Mouse (Mus musculus) intestine, postnatal 0 days (tissue): ENCODE data around the gene Usb1. TPM values are rescaled to one million over a fixed set of nuclear protein-coding genes. Genes with fewer than 3 reads are reported as not detected.

Experiments used
- ATAC-seq: fragments of 200-750 bp; cut with Nextera tagmentation; 2 replicates; pipeline ENCODE4 v1.8.0; 2017; ENCODE audit warnings: mild to moderate bottlenecking, moderate TSS enrichment, moderate library complexity
- H3K27ac ChIP-seq: fragments of 300-500 bp; sonication (generic); 2 replicates; pipeline ENCODE4 v1.5.1; 2014; ENCODE audit warnings: mild to moderate bottlenecking, low read depth, low read length, moderate library complexity
- H3K27me3 ChIP-seq: fragments of 300-500 bp; sonication (generic); replicated peaks from 2 replicates; pipeline ENCODE4 v1.6.1; 2014; ENCODE audit warnings: low read length, mixed read lengths; ENCODE audit not compliant: control insufficient read depth, insufficient read depth
- H3K36me3 ChIP-seq: fragments of 300-500 bp; sonication (generic); 2 replicates; pipeline ENCODE4 v1.6.1; 2014; ENCODE audit warnings: mild to moderate bottlenecking, moderate library complexity; ENCODE audit not compliant: control insufficient read depth, insufficient read depth
- H3K4me1 ChIP-seq: fragments of 300-500 bp; sonication (generic); replicated peaks from 2 replicates; pipeline ENCODE4 v1.6.1; 2014; ENCODE audit warnings: antibody characterized with exemption, low read length, mixed read lengths; ENCODE audit not compliant: control insufficient read depth, insufficient read depth
- H3K4me2 ChIP-seq: fragments of 300-500 bp; sonication (generic); replicated peaks from 2 replicates; pipeline ENCODE4 v1.6.1; 2014; ENCODE audit warnings: low read depth, mild to moderate bottlenecking, moderate library complexity
- H3K4me3 ChIP-seq: fragments of 300-500 bp; sonication (generic); 2 replicates; pipeline ENCODE4 v1.5.1; 2014; ENCODE audit warnings: low read depth, low read length
- H3K9ac ChIP-seq: fragments of 300-500 bp; sonication (generic); 2 replicates; pipeline ENCODE4 v1.6.1; 2014; ENCODE audit warnings: mild to moderate bottlenecking, low read depth, low read length
- H3K9me3 ChIP-seq: fragments of 300-500 bp; sonication (generic); 2 replicates; pipeline ENCODE4 v1.6.1; 2016; ENCODE audit warnings: mixed run types; ENCODE audit not compliant: control insufficient read depth
- CTCF ChIP-seq: sonication (generic); IDR thresholded peaks from 2 replicates; pipeline ENCODE4 v1.5.1; 2016; ENCODE audit warnings: low read depth, mild to moderate bottlenecking, control low read depth, antibody characterized with exemption, moderate library complexity
- WGBS: fragments of 180-500 bp; shearing (Covaris S2); extraction: QIAGEN DNeasy Blood & Tissue Kit; methylation state at CpG from one replicate; pipeline ENCODE4 v1.1.7; 2014; 5-methylcytosine and 5-hydroxymethylcytosine counted together
- polyA plus RNA-seq: library from polyadenylated mRNA; unstranded; fragments of >200 nt; fragmentation: Nextera tagmentation; extraction: Ambion mirVana; gene quantifications from 2 replicates; pipeline ENCODE4 v1.2.1, GENCODE M21; 2015

The Usb1 gene
- polyA plus RNA-seq, 1 experiment from 2014 or later = 22.3 TPM

DNA sequence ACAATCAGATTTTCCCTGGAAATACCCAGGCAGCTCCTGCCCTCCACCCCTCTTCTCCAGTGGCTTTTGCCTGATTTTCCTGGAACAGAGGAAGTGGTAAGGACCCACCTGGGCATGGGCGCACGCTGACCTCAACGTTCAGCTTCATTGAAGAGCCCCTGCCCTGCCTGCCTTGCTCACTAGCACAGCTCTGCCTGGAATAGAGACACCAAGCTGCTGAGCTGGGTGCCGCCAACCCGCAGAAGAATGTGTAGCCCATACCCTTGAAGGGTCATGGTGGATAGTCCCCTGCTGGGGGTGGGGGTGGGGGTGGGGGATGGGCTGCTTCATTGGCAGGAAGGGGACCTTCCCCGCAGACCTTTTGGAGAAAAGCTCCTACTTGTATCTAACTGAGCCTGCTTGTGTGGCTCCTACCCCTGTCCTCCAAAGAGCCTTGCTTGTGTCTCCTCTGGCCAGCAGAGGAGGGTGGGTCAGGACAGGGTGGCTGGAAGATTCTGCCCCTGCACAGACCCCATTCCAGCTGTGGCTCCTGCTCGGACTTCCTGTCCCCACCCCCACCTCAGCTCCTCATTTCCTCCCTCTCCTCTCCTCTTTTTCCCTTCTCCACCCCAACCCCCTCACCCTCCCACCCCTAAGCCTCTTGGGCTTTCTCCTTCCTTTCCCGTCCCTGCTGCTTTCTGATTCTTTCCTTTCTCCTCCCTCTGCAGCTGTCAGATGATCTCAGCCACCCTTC lies 63.3 kb downstream of the Usb1 start:
- H3K27ac ChIP-seq = no peak overlapping the region
- no peaks in the 10 kb centered on the region for H3K9me3 ChIP-seq
- no peaks in the 10 kb centered on the region for H3K36me3 ChIP-seq
- no peak overlapping the region for H3K4me2 ChIP-seq
- no peak overlapping the region for H3K9ac ChIP-seq
- ATAC-seq = no peak
- 40% methylated on average over 8 of the region's 8 CpGs for WGBS
- H3K4me3 ChIP-seq = no peak overlapping the region
- no peak for TF ChIP-seq CTCF
- no peaks in the 10 kb centered on the region for H3K4me1 ChIP-seq
- H3K27me3 ChIP-seq = no peaks in the 10 kb centered on the region

DNA sequence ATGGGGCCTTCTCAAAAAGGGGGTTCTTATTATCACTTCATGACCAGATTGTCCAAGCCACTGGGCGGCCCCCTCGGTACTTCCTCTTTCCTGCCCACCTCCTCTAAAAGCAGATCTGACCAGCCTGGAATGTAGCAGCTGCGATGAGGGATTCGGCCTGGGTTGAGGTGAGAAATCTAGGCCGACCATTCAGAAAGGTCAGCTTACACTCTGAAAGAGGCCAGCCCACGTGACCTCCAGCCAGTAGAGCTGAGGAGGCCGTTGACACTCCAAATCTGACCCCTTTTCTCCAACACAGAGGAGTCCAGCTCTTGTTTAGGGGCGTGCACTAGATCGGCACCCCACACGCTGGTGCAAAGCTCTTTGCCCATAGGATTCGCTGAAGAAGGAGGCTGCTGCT lies 64.7 kb downstream of the Usb1 start:
- H3K27me3 ChIP-seq = no peaks in the 10 kb centered on the region
- H3K4me3 ChIP-seq = no peak overlapping the region
- no peaks in the 10 kb centered on the region for H3K4me1 ChIP-seq
- no peaks in the 10 kb centered on the region for H3K9me3 ChIP-seq
- ATAC-seq = no peak
- no peak overlapping the region for H3K9ac ChIP-seq
- no peak overlapping the region for H3K27ac ChIP-seq
- 61% methylated on average over 11 of the region's 11 CpGs for WGBS
- H3K4me2 ChIP-seq = no peak overlapping the region
- TF ChIP-seq CTCF = no peak
- no peaks in the 10 kb centered on the region for H3K36me3 ChIP-seq

Other genes with a start within 250 kb of the Usb1 start
- gene Kifc3, start 129.5 kb upstream of the Usb1 start, polyA plus RNA-seq = 20.9 and 21.1 TPM in 2 replicates
- 0.63 and 0.94 TPM in 2 replicates for gene Cngb1, start 25.7 kb upstream of the Usb1 start, polyA plus RNA-seq
- 0.46 TPM in 1 of 2 replicates, not detected in the other for gene Tepp, start 21.7 kb upstream of the Usb1 start, polyA plus RNA-seq
- 2.2 and 2.3 TPM in 2 replicates for gene Zfp319, start 334 bp upstream of the Usb1 start, polyA plus RNA-seq
- 9.9 and 11.9 TPM in 2 replicates for gene Mmp15, start 20.0 kb downstream of the Usb1 start, polyA plus RNA-seq
- 61.5 and 62.2 TPM in 2 replicates for gene Cfap20, start 102.6 kb downstream of the Usb1 start, polyA plus RNA-seq
- gene Csnk2a2, start 157.8 kb downstream of the Usb1 start, polyA plus RNA-seq = 6.7 and 7.2 TPM in 2 replicates
- 0.14 and 0.20 TPM in 2 replicates for gene Ccdc113, start 201.8 kb downstream of the Usb1 start, polyA plus RNA-seq
- not detected in 2 replicates for gene Prss54, start 244.1 kb downstream of the Usb1 start, polyA plus RNA-seq